Mouse (Mus musculus) G1E (cell line): ENCODE results near the gene Fut1.

Experiments used
- CTCF ChIP-seq: IDR thresholded peaks from 2 replicates; pipeline ENCODE4 v1.5.1; 2012; ENCODE audit warnings: low read depth, low read length, inconsistent platforms, mixed read lengths
- GATA1 ChIP-seq: IDR thresholded peaks from 2 replicates; pipeline ENCODE4 v1.6.1; 2012; ENCODE audit warnings: borderline replicate concordance, low read length, inconsistent platforms, mixed read lengths

- TF ChIP-seq CTCF (no peak), GATA1 (no peak)
Observed at GRCm38 (mm10) chr7:45632499-45632898, 15.4 kb downstream of the Fut1 start.
